Mouse (Mus musculus): Measurements from ENCODE around the gene Ctnnal1. TPM values are rescaled to one million over a fixed set of nuclear protein-coding genes. Genes with fewer than 3 reads are reported as not detected.

Ctnnal1 gene
- polyA plus RNA-seq (2015; fragmentation: Nextera tagmentation; extraction: Ambion mirVana) = 17.6 and 24.0 TPM in 2 replicates

GRCm38 (mm10) chr4:56865003-56865511 lies at the start of gene Ctnnal1:
Gene Ctnnal1 (minus strand): TSS chr4:56865188.

GRCm38 (mm10) chr4:56801907-56802668 lies 62.9 kb downstream of the Ctnnal1 start, which contains the start of the genes Elp1 and Fam206a:
Gene Elp1 (minus strand): TSS chr4:56802331.
Gene Fam206a (plus strand): TSS chr4:56802345.

Small RNA genes within 50 kb of the gene (microRNA-seq; reads per million reads assigned to microRNA genes)
- 83.4 reads per million, percentile 41 among the genes with 10 or more reads in this experiment for gene Mir32 (ENCODE audit: borderline replicate concordance, insufficient number of aligned reads)

Other genes starting within 250 kb of the Ctnnal1 start
- not detected in 2 replicates for gene Gm26657, start 125.1 kb downstream of the Ctnnal1 start, polyA plus RNA-seq (2015; fragmentation: Nextera tagmentation; extraction: Ambion mirVana)
- gene Actl7b, start 123.7 kb downstream of the Ctnnal1 start, polyA plus RNA-seq (2015; fragmentation: Nextera tagmentation; extraction: Ambion mirVana) = not detected in 2 replicates
- not detected in 2 replicates for gene Actl7a, start 121.8 kb downstream of the Ctnnal1 start, polyA plus RNA-seq (2015; fragmentation: Nextera tagmentation; extraction: Ambion mirVana)
- 17.9 and 20.0 TPM in 2 replicates for gene Elp1, start 62.9 kb downstream of the Ctnnal1 start, polyA plus RNA-seq (2015; fragmentation: Nextera tagmentation; extraction: Ambion mirVana)
- gene Fam206a, start 62.8 kb downstream of the Ctnnal1 start, polyA plus RNA-seq (2015; fragmentation: Nextera tagmentation; extraction: Ambion mirVana) = 4.0 and 7.0 TPM in 2 replicates
- 5.2 and 14.1 TPM in 2 replicates for gene Tmem245, start 82.2 kb upstream of the Ctnnal1 start, polyA plus RNA-seq (2015; fragmentation: Nextera tagmentation; extraction: Ambion mirVana)
- 0.33 and 0.46 TPM in 2 replicates for gene Frrs1l, start 125.2 kb upstream of the Ctnnal1 start, polyA plus RNA-seq (2015; fragmentation: Nextera tagmentation; extraction: Ambion mirVana)